Mouse (Mus musculus) hindbrain, embryonic 15.5 days (tissue): ENCODE results near the gene Hddc3. TPM values are rescaled to one million over a fixed set of nuclear protein-coding genes. Genes with fewer than 3 reads are reported as not detected.
"Not testable (repeated sequence)": the region's sequence is repeated elsewhere in the genome, so short reads cannot be mapped to it uniquely, and the experiment has no call there.

Experiments used
- ATAC-seq: fragments of 200-750 bp; cut with Nextera tagmentation; 2 replicates; pipeline ENCODE4 v1.8.0; 2017; ENCODE audit warnings: low read depth, moderate number of reproducible peaks, moderate TSS enrichment; ENCODE audit not compliant: low FRiP score
- H3K27ac ChIP-seq: fragments of 300-500 bp; sonication (generic); replicated peaks from 2 replicates; pipeline ENCODE4 v1.5.1; 2015; ENCODE audit warnings: mild to moderate bottlenecking, inconsistent platforms
- H3K27me3 ChIP-seq: fragments of 300-500 bp; sonication (generic); 2 replicates; pipeline ENCODE4 v1.6.1; 2015; ENCODE audit warnings: control low read depth, inconsistent platforms
- H3K36me3 ChIP-seq: fragments of 300-500 bp; sonication (generic); 2 replicates; pipeline ENCODE4 v1.6.1; 2015; ENCODE audit warnings: control low read depth, inconsistent platforms
- H3K4me1 ChIP-seq: fragments of 300-500 bp; sonication (generic); replicated peaks from 2 replicates; pipeline ENCODE4 v1.6.1; 2015; ENCODE audit warnings: control low read depth, inconsistent platforms
- H3K4me2 ChIP-seq: fragments of 300-500 bp; sonication (generic); 2 replicates; pipeline ENCODE4 v1.6.1; 2015; ENCODE audit warnings: moderate library complexity, mild to moderate bottlenecking, inconsistent platforms
- H3K4me3 ChIP-seq: fragments of 300-500 bp; sonication (generic); 2 replicates; pipeline ENCODE4 v1.5.1; 2015; ENCODE audit warnings: mild to moderate bottlenecking, inconsistent platforms
- H3K9ac ChIP-seq: fragments of 300-500 bp; sonication (generic); 2 replicates; pipeline ENCODE4 v1.6.1; 2015; ENCODE audit warnings: inconsistent platforms
- H3K9me3 ChIP-seq: fragments of 300-500 bp; sonication (generic); 2 replicates; pipeline ENCODE4 v1.6.1; 2016; ENCODE audit warnings: control low read depth, inconsistent platforms
- WGBS: fragments of 180-500 bp; shearing (Covaris S2); methylation state at CpG from one replicate; pipeline ENCODE4 v1.1.7; 2015; 5-methylcytosine and 5-hydroxymethylcytosine counted together
- polyA plus RNA-seq: library from polyadenylated mRNA; unstranded; fragments of >200 nt; fragmentation: Nextera tagmentation; extraction: Ambion mirVana; gene quantifications from 2 replicates; pipeline ENCODE4 v1.2.1, GENCODE M21; 2015

Hddc3 gene
- polyA plus RNA-seq, 1 experiment from 2014 or later, result 21.9 TPM

GRCm38 (mm10) chr7:80317439-80318115, 25.3 kb upstream of the Hddc3 start:
- no peak overlapping the region for H3K4me2 ChIP-seq
- ATAC-seq, result no peak
- no peak overlapping the region for H3K27ac ChIP-seq
- peaks cover 25% of the 10 kb centered on the region for H3K36me3 ChIP-seq
- no peaks in the 10 kb centered on the region for H3K9me3 ChIP-seq
- H3K4me3 ChIP-seq, result no peak overlapping the region
- H3K4me1 ChIP-seq, result peaks cover 9% of the 10 kb centered on the region
- H3K9ac ChIP-seq, result no peak overlapping the region
- 79% methylated on average over 1 of the region's 1 CpGs for WGBS
- H3K27me3 ChIP-seq, result no peaks in the 10 kb centered on the region

GRCm38 (mm10) chr7:80318670-80319069, 24.2 kb upstream of the Hddc3 start:
- Histone ChIP-seq H3K4me3 (no peak overlapping the region), H3K4me2 (no peak overlapping the region), H3K27me3 (no peaks in the 10 kb centered on the region), H3K9me3 (no peaks in the 10 kb centered on the region), H3K27ac (no peak overlapping the region), H3K9ac (no peak overlapping the region), H3K4me1 (peaks cover 19% of the 10 kb centered on the region), H3K36me3 (peaks cover 25% of the 10 kb centered on the region)
- WGBS, result 92% methylated on average over 4 of the region's 4 CpGs
- no peak for ATAC-seq

GRCm38 (mm10) chr7:80319846-80320496, 22.9 kb upstream of the Hddc3 start:
- ATAC-seq, result no peak
- Histone ChIP-seq H3K9ac (no peak overlapping the region), H3K36me3 (peaks cover 20% of the 10 kb centered on the region)

DNA sequence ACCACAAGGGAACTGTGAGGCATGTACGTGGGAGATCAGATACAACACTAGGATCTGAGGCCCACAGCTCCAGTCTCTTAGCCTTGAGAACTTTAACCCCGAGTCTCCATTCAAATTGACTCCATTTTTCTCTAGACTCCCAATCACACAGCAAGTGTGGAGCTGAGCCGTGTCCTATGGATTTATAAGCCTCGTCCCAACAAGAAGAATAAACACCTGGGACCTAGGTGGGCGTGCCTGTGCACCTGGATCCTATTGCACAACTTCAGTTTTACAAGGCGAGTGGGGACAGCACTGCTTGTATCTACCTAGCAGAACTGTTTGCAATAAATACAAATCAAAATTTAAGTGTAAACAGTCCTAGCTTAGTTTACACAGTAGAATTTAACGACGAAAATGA, 19.6 kb upstream of the Hddc3 start:
- Histone ChIP-seq H3K9ac (peak overlapping the region; percentile 56), H3K27ac (peak overlapping the region; percentile 95), H3K27me3 (no peaks in the 10 kb centered on the region), H3K4me3 (peak overlapping the region; percentile 62), H3K36me3 (peaks cover 37% of the 10 kb centered on the region), H3K9me3 (no peaks in the 10 kb centered on the region), H3K4me1 (peaks cover 27% of the 10 kb centered on the region), H3K4me2 (peak overlapping the region; percentile 67)
- ATAC-seq, result no peak
- WGBS, result 22% methylated on average over 8 of the region's 8 CpGs

More at GRCm38 (mm10) chr7:80319846-80320496, 22.9 kb upstream of the Hddc3 start:
- no peak overlapping the region for H3K4me3 ChIP-seq
- H3K27me3 ChIP-seq, result no peaks in the 10 kb centered on the region
- WGBS, result 85% methylated on average over 19 of the region's 19 CpGs
- no peak overlapping the region for H3K27ac ChIP-seq
- no peak overlapping the region for H3K4me2 ChIP-seq
- no peaks in the 10 kb centered on the region for H3K9me3 ChIP-seq
- peaks cover 21% of the 10 kb centered on the region for H3K4me1 ChIP-seq

GRCm38 (mm10) chr7:80324043-80324815, 18.7 kb upstream of the Hddc3 start, which contains the start of gene Rccd1:
Rccd1 (minus strand) TSS chr7:80324454.
- peak within 1 kb of the TSS; percentile 62 for H3K4me3 ChIP-seq
- peaks cover 38% of the 10 kb centered on the region for H3K36me3 ChIP-seq
- H3K27me3 ChIP-seq, result no peaks in the 10 kb centered on the region
- peak within 1 kb of the TSS; percentile 95 for H3K27ac ChIP-seq
- WGBS, result 2% methylated on average over 38 of the region's 38 CpGs
- peaks cover 27% of the 10 kb centered on the region for H3K4me1 ChIP-seq
- ATAC-seq, result peak; percentile 99
- H3K9ac ChIP-seq, result peak within 1 kb of the TSS; percentile 56
- H3K9me3 ChIP-seq, result no peaks in the 10 kb centered on the region
- peak within 1 kb of the TSS; percentile 67 for H3K4me2 ChIP-seq

- 65% methylated on average over 5 of the region's 5 CpGs for WGBS
- H3K4me3 ChIP-seq, result peak overlapping the region; percentile 62; the same call in 1 of the 2 replicates
- H3K36me3 ChIP-seq, result peaks cover 44% of the 10 kb centered on the region
- H3K27me3 ChIP-seq, H3K9ac ChIP-seq, H3K9me3 ChIP-seq, ATAC-seq: not testable (repeated sequence)
- peak overlapping the region; percentile 67 for H3K4me2 ChIP-seq
- H3K4me1 ChIP-seq, result peaks cover 27% of the 10 kb centered on the region
- peak overlapping the region; percentile 95 for H3K27ac ChIP-seq
Observed at GRCm38 (mm10) chr7:80324816-80325119, 18.1 kb upstream of the Hddc3 start.

DNA sequence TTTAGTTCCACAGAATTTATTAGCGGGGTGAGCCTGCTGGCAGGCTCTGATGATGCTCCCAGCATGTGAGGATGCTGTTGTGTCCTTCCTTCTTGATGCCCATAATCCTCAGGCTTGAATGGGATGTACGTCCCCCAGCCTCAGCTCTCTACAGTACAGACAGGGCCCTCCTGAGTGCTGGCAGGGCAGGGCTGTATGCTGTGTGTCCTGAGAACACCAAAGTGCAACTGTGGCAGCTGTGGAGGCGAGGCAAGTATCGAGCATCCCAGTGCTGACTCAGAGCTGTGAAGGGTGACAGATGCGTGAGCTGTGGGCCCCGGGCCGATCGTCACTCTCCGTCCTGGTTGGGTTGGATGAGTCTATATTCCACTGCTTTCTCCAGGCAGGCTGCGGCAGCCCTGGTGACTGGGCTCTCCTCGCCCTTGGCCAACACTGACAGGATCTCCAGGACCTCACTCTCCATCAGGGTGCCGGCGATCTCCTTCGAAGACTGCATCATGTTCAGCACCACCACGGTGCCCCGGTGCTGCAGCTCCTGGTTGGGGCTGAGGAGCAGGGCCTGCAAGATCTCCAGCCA, 17.5 kb upstream of the Hddc3 start:
- H3K4me2 ChIP-seq, result no peak overlapping the region
- no peak overlapping the region for H3K4me3 ChIP-seq

GRCm38 (mm10) chr7:80326076-80326475, 16.8 kb upstream of the Hddc3 start:
- peaks cover 55% of the 10 kb centered on the region for H3K36me3 ChIP-seq
- no peak overlapping the region for H3K4me2 ChIP-seq
- H3K27me3 ChIP-seq, result no peaks in the 10 kb centered on the region
- 96% methylated on average over 19 of the region's 19 CpGs for whole genome bisulfite sequencing
- no peak overlapping the region for H3K9ac ChIP-seq
- no peak overlapping the region for H3K4me3 ChIP-seq
- H3K27ac ChIP-seq, result no peak overlapping the region
- peaks cover 27% of the 10 kb centered on the region for H3K4me1 ChIP-seq
- ATAC-seq, result no peak
- no peaks in the 10 kb centered on the region for H3K9me3 ChIP-seq

More for the DNA sequence above, 17.5 kb upstream of the Hddc3 start:
- Histone ChIP-seq H3K9ac (no peak overlapping the region), H3K4me1 (peaks cover 27% of the 10 kb centered on the region), H3K27ac (peak overlapping the region; percentile 28; the same call in 1 of the 2 replicates), H3K27me3 (no peaks in the 10 kb centered on the region), H3K9me3 (no peaks in the 10 kb centered on the region), H3K36me3 (peaks cover 50% of the 10 kb centered on the region)
- ATAC-seq, result no peak
- WGBS, result 95% methylated on average over 16 of the region's 16 CpGs

GRCm38 (mm10) chr7:80330278-80330677, 12.6 kb upstream of the Hddc3 start:
- 86% methylated on average over 8 of the region's 8 CpGs for WGBS
- peaks cover 3% of the 10 kb centered on the region; the same call in 1 of the 2 replicates for H3K4me1 ChIP-seq
- no peak overlapping the region for H3K4me2 ChIP-seq
- no peak overlapping the region for H3K27ac ChIP-seq
- no peak for ATAC-seq
- H3K9ac ChIP-seq, result no peak overlapping the region
- H3K9me3 ChIP-seq, result no peaks in the 10 kb centered on the region
- no peak overlapping the region for H3K4me3 ChIP-seq
- H3K27me3 ChIP-seq, result no peaks in the 10 kb centered on the region
- H3K36me3 ChIP-seq, result peaks cover 92% of the 10 kb centered on the region

DNA sequence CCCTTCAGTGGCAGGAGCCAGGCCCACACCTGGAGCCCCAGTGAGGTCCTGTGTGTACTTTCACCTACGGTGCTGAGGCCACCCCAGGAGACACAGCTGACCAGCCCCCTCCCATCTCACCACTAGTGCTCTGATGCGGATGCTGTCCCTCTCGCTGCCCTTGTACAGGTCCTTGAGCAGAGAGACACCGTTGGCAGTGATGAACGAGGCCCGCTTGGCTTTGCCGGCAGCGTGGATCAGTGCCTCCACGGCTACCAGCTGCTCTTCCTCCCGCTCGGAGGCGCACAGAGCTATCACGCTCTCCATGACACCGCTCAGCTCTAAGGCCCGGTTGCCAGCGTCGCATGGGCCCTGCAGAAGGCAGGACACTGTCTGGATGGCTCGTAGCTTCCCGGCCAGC, 11.5 kb upstream of the Hddc3 start:
- Histone ChIP-seq H3K27ac (no peak overlapping the region), H3K9me3 (no peaks in the 10 kb centered on the region), H3K9ac (no peak overlapping the region), H3K4me2 (no peak overlapping the region), H3K4me3 (no peak overlapping the region), H3K36me3 (peaks cover 90% of the 10 kb centered on the region), H3K27me3 (no peaks in the 10 kb centered on the region), H3K4me1 (no peaks in the 10 kb centered on the region)
- 93% methylated on average over 19 of the region's 19 CpGs for WGBS
- no peak for ATAC-seq

DNA sequence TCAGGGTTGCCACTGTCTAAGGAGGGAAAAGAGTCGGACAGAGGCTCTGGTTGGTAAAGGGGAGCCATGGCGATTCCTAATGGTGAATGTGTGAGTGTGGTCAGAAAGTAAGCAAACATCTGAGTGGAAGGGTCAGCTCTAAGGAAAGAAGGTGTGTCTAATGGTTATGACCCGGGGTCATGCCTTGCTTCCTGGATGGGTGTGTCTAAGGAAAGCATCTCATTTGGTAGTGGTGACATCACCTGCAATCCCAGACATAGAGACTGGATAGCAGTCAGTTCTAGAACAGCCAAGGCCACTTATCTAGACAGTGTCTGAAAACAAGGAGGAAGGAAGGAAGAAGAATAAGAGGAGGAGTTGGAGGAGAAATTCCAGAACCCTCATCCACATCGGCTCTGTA, 8.1 kb upstream of the Hddc3 start:
- Histone ChIP-seq H3K4me3 (no peak overlapping the region), H3K27me3 (no peaks in the 10 kb centered on the region), H3K4me1 (peaks cover 20% of the 10 kb centered on the region), H3K9me3 (no peaks in the 10 kb centered on the region), H3K27ac (no peak overlapping the region), H3K36me3 (peaks cover 69% of the 10 kb centered on the region), H3K9ac (no peak overlapping the region), H3K4me2 (no peak overlapping the region)
- ATAC-seq, result no peak
- WGBS, result 92% methylated on average over 4 of the region's 4 CpGs

DNA sequence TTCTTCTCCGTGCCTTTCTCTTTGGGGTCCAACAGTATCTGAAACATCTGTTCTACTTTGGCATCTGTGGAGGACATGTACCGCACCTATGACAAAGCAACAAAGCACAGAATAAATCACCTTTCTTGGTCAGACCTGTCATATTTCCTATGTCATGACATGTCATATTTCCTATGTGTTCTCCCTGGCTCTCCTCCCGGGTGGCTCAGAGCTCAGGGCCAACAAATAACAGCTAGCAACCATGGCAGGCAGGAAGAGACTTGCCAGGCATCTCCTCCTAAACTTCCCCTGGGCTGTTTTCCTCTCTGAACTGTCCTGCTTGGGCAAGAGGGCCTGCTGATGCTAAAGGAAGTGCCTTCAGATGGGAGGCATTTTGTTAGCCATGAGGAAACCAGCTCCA, 6.0 kb upstream of the Hddc3 start:
- Histone ChIP-seq H3K9me3 (no peaks in the 10 kb centered on the region), H3K4me3 (no peak overlapping the region), H3K4me2 (no peak overlapping the region), H3K27ac (no peak overlapping the region), H3K4me1 (peaks cover 35% of the 10 kb centered on the region), H3K36me3 (peaks cover 50% of the 10 kb centered on the region), H3K9ac (no peak overlapping the region), H3K27me3 (no peaks in the 10 kb centered on the region)
- 94% methylated on average over 3 of the region's 3 CpGs for WGBS
- ATAC-seq, result no peak
